9 mouse cellular contexts compared by ENCODE assay signal in the genomic region with DNA sequence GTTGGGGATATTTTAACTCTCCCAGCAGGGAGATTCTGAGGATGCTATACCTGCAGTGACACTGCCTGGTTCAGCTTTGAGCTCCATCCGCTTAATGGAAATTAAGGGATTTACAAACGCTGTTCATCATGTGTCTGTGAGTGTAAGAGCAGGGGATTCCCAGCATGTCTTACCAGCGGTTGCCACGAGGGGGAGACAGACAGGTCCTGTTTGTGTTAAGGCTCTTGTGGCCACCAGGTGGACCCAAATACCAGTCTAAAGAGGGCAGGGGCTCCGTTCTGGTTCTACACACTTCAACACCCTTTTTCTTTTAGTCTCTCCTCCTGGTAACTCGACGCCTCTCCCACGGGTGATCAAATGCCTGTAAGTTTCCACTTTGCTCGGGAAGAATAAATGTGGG. TPM values are rescaled to one million over a fixed set of nuclear protein-coding genes. Genes with fewer than 3 reads are reported as not detected.
DNase-seq lines count a peak whose midpoint lies in the region; ATAC-seq and TF ChIP-seq lines count a peak whose summit lies in the region.
"Had no signal": no experiment of that assay in that cellular context is flagged by ENCODE, and none has a peak within 500 bp of the region (broad histone marks: within the 10 kb centered on the region; RNA-seq: fewer than 3 reads in every experiment).

No protein-coding gene starts in this region.

- H3K27me3 ChIP-seq in heart, embryonic 15.5 days = no peaks in the 10 kb centered on the region; the same call in 1 of the 2 replicates
- peaks cover 15% of the 10 kb centered on the region for H3K27me3 ChIP-seq in liver, embryonic 12.5 days (replicated peaks)
- no peaks in the 10 kb centered on the region for H3K27me3 ChIP-seq in neural tube, embryonic 11.5 days (ENCODE audit: control insufficient read depth, insufficient read depth, low read length)
- no peaks in the 10 kb centered on the region for H3K27me3 ChIP-seq in stomach, embryonic 16.5 days (ENCODE audit: control insufficient read depth, insufficient read depth, low read length)

- DNase-seq in CD4-positive, CD25-positive, alpha-beta regulatory T cell, adult 2 months (ENCODE audit: low read depth, low spot score) = peak; percentile 95
- DNase-seq in brain, embryonic 14.5 days (ENCODE audit: low read depth) = peak; percentile 97
- peak; percentile 40 for DNase-seq in fat pad, adult 2 months (ENCODE audit: extremely low read depth, low read depth, low spot score)
- peak; percentile 91 for DNase-seq in kidney, postnatal 14 days
- DNase-seq in neural tube, embryonic 11.5 days (ENCODE audit: low spot score) = peak; percentile 93

- ATAC-seq in heart, embryonic 15.5 days (replicated peaks; ENCODE audit: insufficient number of reproducible peaks, insufficient read depth, low FRiP score, low read depth) = peak; percentile 71
- peak; percentile 27; the same call in 1 of the 2 replicates for ATAC-seq in liver, embryonic 12.5 days
- peak; percentile 69; the same call in 1 of the 2 replicates for ATAC-seq in neural tube, embryonic 11.5 days (ENCODE audit: insufficient read depth, low FRiP score, low TSS enrichment)
- ATAC-seq in stomach, embryonic 16.5 days (ENCODE audit: insufficient read depth, low FRiP score) = peak; percentile 79; the same call in 1 of the 2 replicates

- no peaks in the 10 kb centered on the region for H3K9me3 ChIP-seq in heart, embryonic 15.5 days (replicated peaks)
- H3K9me3 ChIP-seq in liver, embryonic 12.5 days (replicated peaks) = peaks cover 10% of the 10 kb centered on the region; the same call in 1 of the 2 replicates
- no peaks in the 10 kb centered on the region for H3K9me3 ChIP-seq in neural tube, embryonic 11.5 days (ENCODE audit: control insufficient read depth, low read length)
- H3K9me3 ChIP-seq in stomach, embryonic 16.5 days (replicated peaks; ENCODE audit: control insufficient read depth, low read length) = 0 out of 2 replicates have a peak, but pooled peaks cover 8% of the 10 kb centered on the region

- no peak overlapping the region for H3K9ac ChIP-seq in heart, embryonic 15.5 days
- no peak overlapping the region for H3K9ac ChIP-seq in liver, embryonic 12.5 days
- H3K9ac ChIP-seq in neural tube, embryonic 11.5 days (ENCODE audit: low read length) = no peak overlapping the region
- H3K9ac ChIP-seq in stomach, embryonic 16.5 days (ENCODE audit: low read length) = no peak overlapping the region

- no peaks in the 10 kb centered on the region for H3K36me3 ChIP-seq in heart, embryonic 15.5 days
- no peaks in the 10 kb centered on the region for H3K36me3 ChIP-seq in liver, embryonic 12.5 days
- H3K36me3 ChIP-seq in neural tube, embryonic 11.5 days (ENCODE audit: control insufficient read depth, insufficient read depth, low read length) = no peaks in the 10 kb centered on the region
- no peaks in the 10 kb centered on the region for H3K36me3 ChIP-seq in stomach, embryonic 16.5 days (ENCODE audit: control insufficient read depth, insufficient read depth, low read length)

- no peak overlapping the region for H3K4me3 ChIP-seq in heart, embryonic 15.5 days
- H3K4me3 ChIP-seq in liver, embryonic 12.5 days = no peak overlapping the region
- no peak overlapping the region for H3K4me3 ChIP-seq in neural tube, embryonic 11.5 days (ENCODE audit: low read depth, low read length)
- no peak overlapping the region for H3K4me3 ChIP-seq in stomach, embryonic 16.5 days (replicated peaks; ENCODE audit: low read length)
- H3K4me3 ChIP-seq: erythroblast, embryonic 14.5 days had no signal

- no peak for TF ChIP-seq POLR2A in brain, embryonic 14.5 days (IDR thresholded peaks at IDR 0.05; ENCODE audit: borderline replicate concordance, extremely low read depth, insufficient read depth, insufficient read length, poor library complexity, severe bottlenecking)

- peaks cover 3% of the 10 kb centered on the region for H3K4me1 ChIP-seq in heart, embryonic 15.5 days (replicated peaks)
- H3K4me1 ChIP-seq in liver, embryonic 12.5 days = no peaks in the 10 kb centered on the region
- no peaks in the 10 kb centered on the region for H3K4me1 ChIP-seq in neural tube, embryonic 11.5 days (ENCODE audit: control insufficient read depth, insufficient read depth, low read length)
- no peaks in the 10 kb centered on the region for H3K4me1 ChIP-seq in stomach, embryonic 16.5 days (ENCODE audit: control insufficient read depth, insufficient read depth, low read length)

- peak; percentile 100 for TF ChIP-seq CTCF in brain, embryonic 14.5 days (IDR thresholded peaks at IDR 0.05; ENCODE audit: borderline replicate concordance, extremely low read depth, insufficient read depth, insufficient read length)

- H3K27ac ChIP-seq in heart, embryonic 15.5 days = no peak overlapping the region
- no peak overlapping the region for H3K27ac ChIP-seq in liver, embryonic 12.5 days
- no peak overlapping the region for H3K27ac ChIP-seq in neural tube, embryonic 11.5 days (ENCODE audit: low read depth, low read length)
- H3K27ac ChIP-seq in stomach, embryonic 16.5 days (ENCODE audit: low read length) = no peak overlapping the region

- WGBS in heart, embryonic 15.5 days = 2% methylated on average over 9 of the region's 9 CpGs
- WGBS in liver, embryonic 12.5 days (ENCODE audit: insufficient replicate concordance) = 4% methylated on average over 9 of the region's 9 CpGs
- 7% methylated on average over 9 of the region's 9 CpGs for WGBS in neural tube, embryonic 11.5 days
- WGBS in stomach, embryonic 16.5 days = 1% methylated on average over 9 of the region's 9 CpGs

- no peak overlapping the region for H3K4me2 ChIP-seq in heart, embryonic 15.5 days
- no peak overlapping the region for H3K4me2 ChIP-seq in liver, embryonic 12.5 days
- H3K4me2 ChIP-seq in neural tube, embryonic 11.5 days (ENCODE audit: low read depth) = no peak overlapping the region
- H3K4me2 ChIP-seq in stomach, embryonic 16.5 days (ENCODE audit: low read depth, low read length) = no peak overlapping the region

RNA-seq across cellular contexts. Expression of gene Atp23, which starts 17.9 kb away (rescaled TPM):
- 8.6 and 9.6 TPM in 2 replicates for polyA plus RNA-seq in brain, embryonic 14.5 days (2012; rRNA removed)
- polyA plus RNA-seq in heart, embryonic 15.5 days (2015; fragmentation: Nextera tagmentation; extraction: Ambion mirVana) = 9.1 and 9.8 TPM in 2 replicates
- 13.9 and 14.4 TPM in 2 replicates for polyA plus RNA-seq in liver, embryonic 12.5 days (2016; fragmentation: Nextera tagmentation; extraction: Ambion mirVana)
- polyA plus RNA-seq in neural tube, embryonic 11.5 days (2014; fragmentation: Nextera tagmentation; extraction: Ambion mirVana) = 14.6 and 15.2 TPM in 2 replicates
- 11.7 and 12.0 TPM in 2 replicates for polyA plus RNA-seq in stomach, embryonic 16.5 days (2015; fragmentation: Nextera tagmentation; extraction: Ambion mirVana)

RNA-seq across cellular contexts. Expression of gene Ctdsp2, which starts 59.5 kb away (rescaled TPM):
- 73.2 and 79.8 TPM in 2 replicates for polyA plus RNA-seq in brain, embryonic 14.5 days (2012; rRNA removed)
- polyA plus RNA-seq in heart, embryonic 15.5 days (2015; fragmentation: Nextera tagmentation; extraction: Ambion mirVana) = 35.0 and 47.8 TPM in 2 replicates
- polyA plus RNA-seq in liver, embryonic 12.5 days (2016; fragmentation: Nextera tagmentation; extraction: Ambion mirVana) = 22.2 and 24.0 TPM in 2 replicates
- polyA plus RNA-seq in neural tube, embryonic 11.5 days (2014; fragmentation: Nextera tagmentation; extraction: Ambion mirVana) = 52.8 and 56.1 TPM in 2 replicates
- polyA plus RNA-seq in stomach, embryonic 16.5 days (2015; fragmentation: Nextera tagmentation; extraction: Ambion mirVana) = 49.4 and 53.4 TPM in 2 replicates

Comparison
In these comparisons a context has a peak if more than half of its experiments do, and no peak if none do; other contexts are left out.
1. DNase-seq: peak in every context shown above with its lines; median percentile 97 in brain, embryonic 14.5 days; 95 in CD4-positive, CD25-positive, alpha-beta regulatory T cell, adult 2 months; 93 in neural tube, embryonic 11.5 days; 91 in kidney, postnatal 14 days; 40 in fat pad, adult 2 months.
2. ATAC-seq: peak in every context shown above with its lines; median percentile 79 in stomach, embryonic 16.5 days; 71 in heart, embryonic 15.5 days; 69 in neural tube, embryonic 11.5 days; 27 in liver, embryonic 12.5 days.